Mouse (Mus musculus): ENCODE results near the gene Necap2. TPM values are rescaled to one million over a fixed set of nuclear protein-coding genes. Genes with fewer than 3 reads are reported as not detected.
A peak's percentile ranks its signal among the peaks of the same experiment; 100 is the strongest.

The Necap2 gene
- polyA plus RNA-seq (2014; fragmentation: Nextera tagmentation; extraction: Ambion mirVana) = 36.6 and 41.8 TPM in 2 replicates

- peak within 1 kb of the TSS; percentile 95 for H3K9ac ChIP-seq (ENCODE audit: low read length)
- WGBS = 1% methylated on average over 64 of the region's 67 CpGs
- peaks cover 14% of the 10 kb centered on the region for H3K36me3 ChIP-seq (ENCODE audit: control insufficient read depth, insufficient read depth, low read length)
- peak within 1 kb of the TSS; percentile 95 for H3K4me3 ChIP-seq (ENCODE audit: low read depth, low read length)
- ATAC-seq (peak; percentile 95), DNase-seq (ENCODE audit: low spot score) (peak; percentile 98)
- no peaks in the 10 kb centered on the region for H3K27me3 ChIP-seq (replicated peaks; ENCODE audit: control insufficient read depth, insufficient read depth, low read length)
- H3K9me3 ChIP-seq (replicated peaks; ENCODE audit: control insufficient read depth, low read length) = no peaks in the 10 kb centered on the region
- peaks cover 8% of the 10 kb centered on the region for H3K4me1 ChIP-seq (ENCODE audit: control insufficient read depth, insufficient read depth, low read length)
- H3K4me2 ChIP-seq (ENCODE audit: low read length) = peak within 1 kb of the TSS; percentile 99
- peak within 1 kb of the TSS; percentile 66; the same call in 1 of the 2 replicates for H3K27ac ChIP-seq (ENCODE audit: low read depth, low read length)
Measured at GRCm38 (mm10) chr4:141077681-141078509, at the start of gene Necap2. Gene Necap2 (minus strand): TSS chr4:141078357.

GRCm38 (mm10) chr4:141123065-141123464, 44.9 kb upstream of the Necap2 start:
- Histone ChIP-seq H3K9me3 (replicated peaks; ENCODE audit: control insufficient read depth, low read length) (no peaks in the 10 kb centered on the region), H3K4me1 (ENCODE audit: control insufficient read depth, insufficient read depth, low read length) (no peaks in the 10 kb centered on the region), H3K36me3 (ENCODE audit: control insufficient read depth, insufficient read depth, low read length) (peaks cover 3% of the 10 kb centered on the region), H3K4me3 (ENCODE audit: low read depth, low read length) (no peak overlapping the region), H3K27ac (ENCODE audit: low read depth, low read length) (no peak overlapping the region), H3K27me3 (replicated peaks; ENCODE audit: control insufficient read depth, insufficient read depth, low read length) (no peaks in the 10 kb centered on the region), H3K4me2 (ENCODE audit: low read length) (no peak overlapping the region), H3K9ac (ENCODE audit: low read length) (no peak overlapping the region)
- DNase-seq (ENCODE audit: low spot score) (no peak), ATAC-seq (no peak)
- WGBS = 23% methylated on average over 1 of the region's 1 CpGs

GRCm38 (mm10) chr4:141122663-141123062, 44.5 kb upstream of the Necap2 start:
- H3K36me3 ChIP-seq (ENCODE audit: control insufficient read depth, insufficient read depth, low read length) = peaks cover 7% of the 10 kb centered on the region
- H3K4me1 ChIP-seq (ENCODE audit: control insufficient read depth, insufficient read depth, low read length) = no peaks in the 10 kb centered on the region
- DNase-seq (ENCODE audit: low spot score) = no peak
- no peaks in the 10 kb centered on the region for H3K9me3 ChIP-seq (replicated peaks; ENCODE audit: control insufficient read depth, low read length)
- ATAC-seq = no peak
- H3K27ac ChIP-seq (ENCODE audit: low read depth, low read length) = no peak overlapping the region
- no peaks in the 10 kb centered on the region for H3K27me3 ChIP-seq (replicated peaks; ENCODE audit: control insufficient read depth, insufficient read depth, low read length)
- H3K4me2 ChIP-seq (ENCODE audit: low read length) = no peak overlapping the region
- no peak overlapping the region for H3K4me3 ChIP-seq (ENCODE audit: low read depth, low read length)
- 83% methylated on average over 7 of the region's 7 CpGs for WGBS
- no peak overlapping the region for H3K9ac ChIP-seq (ENCODE audit: low read length)

GRCm38 (mm10) chr4:141120700-141121099, 42.5 kb upstream of the Necap2 start:
- Histone ChIP-seq H3K9me3 (replicated peaks; ENCODE audit: control insufficient read depth, low read length) (no peaks in the 10 kb centered on the region), H3K36me3 (ENCODE audit: control insufficient read depth, insufficient read depth, low read length) (peaks cover 26% of the 10 kb centered on the region), H3K4me2 (ENCODE audit: low read length) (no peak overlapping the region), H3K4me1 (ENCODE audit: control insufficient read depth, insufficient read depth, low read length) (no peaks in the 10 kb centered on the region), H3K4me3 (ENCODE audit: low read depth, low read length) (no peak overlapping the region), H3K9ac (ENCODE audit: low read length) (no peak overlapping the region), H3K27me3 (replicated peaks; ENCODE audit: control insufficient read depth, insufficient read depth, low read length) (no peaks in the 10 kb centered on the region), H3K27ac (ENCODE audit: low read depth, low read length) (no peak overlapping the region)
- 24% methylated on average over 11 of the region's 11 CpGs for WGBS
- ATAC-seq = peak; percentile 67; the same call in 1 of the 2 replicates
- DNase-seq (ENCODE audit: low spot score) = peak; percentile 79

- 79% methylated on average over 4 of the region's 4 CpGs for whole genome bisulfite sequencing
- DNase-seq (ENCODE audit: low spot score) (no peak), ATAC-seq (no peak)
- no peaks in the 10 kb centered on the region for H3K27me3 ChIP-seq (replicated peaks; ENCODE audit: control insufficient read depth, insufficient read depth, low read length)
- H3K9me3 ChIP-seq (replicated peaks; ENCODE audit: control insufficient read depth, low read length) = no peaks in the 10 kb centered on the region
- H3K9ac ChIP-seq (ENCODE audit: low read length) = no peak overlapping the region
- no peak overlapping the region for H3K4me3 ChIP-seq (ENCODE audit: low read depth, low read length)
- H3K27ac ChIP-seq (ENCODE audit: low read depth, low read length) = no peak overlapping the region
- H3K4me2 ChIP-seq (ENCODE audit: low read length) = no peak overlapping the region
- no peaks in the 10 kb centered on the region for H3K4me1 ChIP-seq (ENCODE audit: control insufficient read depth, insufficient read depth, low read length)
- H3K36me3 ChIP-seq (ENCODE audit: control insufficient read depth, insufficient read depth, low read length) = peaks cover 45% of the 10 kb centered on the region
Measured at GRCm38 (mm10) chr4:141118691-141119090, 40.5 kb upstream of the Necap2 start.

GRCm38 (mm10) chr4:141115398-141115797, 37.2 kb upstream of the Necap2 start:
- DNase-seq (ENCODE audit: low spot score) = no peak
- no peaks in the 10 kb centered on the region for H3K9me3 ChIP-seq (replicated peaks; ENCODE audit: control insufficient read depth, low read length)
- no peak overlapping the region for H3K4me3 ChIP-seq (ENCODE audit: low read depth, low read length)
- no peak overlapping the region for H3K27ac ChIP-seq (ENCODE audit: low read depth, low read length)
- H3K36me3 ChIP-seq (ENCODE audit: control insufficient read depth, insufficient read depth, low read length) = peaks cover 73% of the 10 kb centered on the region
- H3K27me3 ChIP-seq (replicated peaks; ENCODE audit: control insufficient read depth, insufficient read depth, low read length) = no peaks in the 10 kb centered on the region
- 69% methylated on average over 8 of the region's 8 CpGs for WGBS
- H3K9ac ChIP-seq (ENCODE audit: low read length) = no peak overlapping the region
- no peaks in the 10 kb centered on the region for H3K4me1 ChIP-seq (ENCODE audit: control insufficient read depth, insufficient read depth, low read length)
- H3K4me2 ChIP-seq (ENCODE audit: low read length) = no peak overlapping the region
- ATAC-seq = no peak

GRCm38 (mm10) chr4:141114521-141114981, 36.4 kb upstream of the Necap2 start:
- Histone ChIP-seq H3K27ac (ENCODE audit: low read depth, low read length) (no peak overlapping the region), H3K9ac (ENCODE audit: low read length) (no peak overlapping the region), H3K9me3 (replicated peaks; ENCODE audit: control insufficient read depth, low read length) (no peaks in the 10 kb centered on the region), H3K4me2 (ENCODE audit: low read length) (no peak overlapping the region), H3K4me3 (ENCODE audit: low read depth, low read length) (no peak overlapping the region), H3K36me3 (ENCODE audit: control insufficient read depth, insufficient read depth, low read length) (peaks cover 75% of the 10 kb centered on the region), H3K27me3 (replicated peaks; ENCODE audit: control insufficient read depth, insufficient read depth, low read length) (no peaks in the 10 kb centered on the region), H3K4me1 (ENCODE audit: control insufficient read depth, insufficient read depth, low read length) (no peaks in the 10 kb centered on the region)
- no peak for ATAC-seq
- DNase-seq (ENCODE audit: low spot score) = no peak
- 85% methylated on average over 6 of the region's 6 CpGs for WGBS

GRCm38 (mm10) chr4:141113831-141114230, 35.7 kb upstream of the Necap2 start:
- Histone ChIP-seq H3K4me2 (ENCODE audit: low read length) (no peak overlapping the region), H3K27me3 (replicated peaks; ENCODE audit: control insufficient read depth, insufficient read depth, low read length) (no peaks in the 10 kb centered on the region), H3K9me3 (replicated peaks; ENCODE audit: control insufficient read depth, low read length) (no peaks in the 10 kb centered on the region), H3K27ac (ENCODE audit: low read depth, low read length) (no peak overlapping the region), H3K9ac (ENCODE audit: low read length) (no peak overlapping the region), H3K4me1 (ENCODE audit: control insufficient read depth, insufficient read depth, low read length) (no peaks in the 10 kb centered on the region), H3K36me3 (ENCODE audit: control insufficient read depth, insufficient read depth, low read length) (peaks cover 75% of the 10 kb centered on the region), H3K4me3 (ENCODE audit: low read depth, low read length) (no peak overlapping the region)
- DNase-seq (ENCODE audit: low spot score) (no peak), ATAC-seq (no peak)
- 82% methylated on average over 7 of the region's 7 CpGs for WGBS

GRCm38 (mm10) chr4:141108196-141108732, 30.1 kb upstream of the Necap2 start:
- no peak for ATAC-seq
- no peak overlapping the region for H3K9ac ChIP-seq (ENCODE audit: low read length)

More at GRCm38 (mm10) chr4:141108196-141108732, 30.1 kb upstream of the Necap2 start:
- no peak overlapping the region for H3K27ac ChIP-seq (ENCODE audit: low read depth, low read length)
- no peaks in the 10 kb centered on the region for H3K27me3 ChIP-seq (replicated peaks; ENCODE audit: control insufficient read depth, insufficient read depth, low read length)
- no peak for DNase-seq (ENCODE audit: low spot score)
- H3K9me3 ChIP-seq (replicated peaks; ENCODE audit: control insufficient read depth, low read length) = no peaks in the 10 kb centered on the region
- H3K36me3 ChIP-seq (ENCODE audit: control insufficient read depth, insufficient read depth, low read length) = peaks cover 26% of the 10 kb centered on the region
- no peak overlapping the region for H3K4me3 ChIP-seq (ENCODE audit: low read depth, low read length)
- 50% methylated on average over 10 of the region's 10 CpGs for WGBS
- H3K4me1 ChIP-seq (ENCODE audit: control insufficient read depth, insufficient read depth, low read length) = no peaks in the 10 kb centered on the region
- H3K4me2 ChIP-seq (ENCODE audit: low read length) = no peak overlapping the region

Measured in forebrain, embryonic 14.5 days (tissue).